In the genomic region with DNA sequence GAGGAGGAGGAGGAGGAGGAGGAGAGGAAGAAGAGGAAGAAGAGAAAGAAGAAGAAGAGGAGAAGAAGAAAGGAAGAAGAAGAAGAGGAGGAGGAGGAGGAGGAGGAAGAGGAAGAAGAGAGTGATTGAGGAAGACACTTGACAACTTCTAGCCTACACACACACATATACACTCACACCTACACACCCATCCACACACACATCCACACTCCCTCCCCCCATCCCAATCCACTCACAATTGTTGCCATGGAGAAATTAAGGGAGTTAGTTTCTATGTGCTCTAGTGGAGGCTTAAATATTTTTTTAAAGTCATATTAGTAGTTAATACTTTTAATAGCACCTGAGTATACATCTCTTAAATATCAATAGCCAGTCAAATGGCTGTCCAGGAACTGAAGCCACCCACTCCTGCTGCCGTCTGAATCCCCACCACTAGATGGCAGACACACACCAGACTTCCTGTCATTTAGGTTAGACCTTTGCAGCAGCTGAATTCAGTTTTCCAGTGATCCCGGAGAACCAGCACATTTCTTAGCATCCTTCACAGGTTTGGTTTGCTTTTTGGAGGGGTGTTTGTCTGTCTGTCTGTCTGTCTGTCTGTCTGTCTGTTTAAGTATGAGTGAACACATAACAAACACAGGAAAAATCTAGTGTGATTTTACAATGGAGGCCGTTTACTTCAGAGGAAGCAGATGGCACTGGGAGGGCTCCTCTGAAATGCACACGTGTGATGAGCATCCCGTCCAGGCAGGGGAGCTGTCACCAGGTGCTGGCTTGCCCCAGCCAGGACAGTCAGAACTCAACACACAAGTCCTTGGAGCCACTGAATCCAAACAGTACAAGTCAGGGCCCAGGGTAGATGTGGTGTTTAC, we compare ENCODE assay signal across 8 mouse cellular contexts.
A peak's percentile ranks its signal among the peaks of the same experiment; 100 is the strongest.
DNase-seq lines count a peak whose midpoint lies in the region; ATAC-seq lines count a peak whose summit lies in the region.

No protein-coding gene starts in this region.

- intact Hi-C loops in left cerebral cortex, postnatal 10 days (cut with DNase I) = loop anchor here (2.0 to 5.0 kb wide), 2 partner anchors 87 to 116 kb away; partner anchors contain the start of gene Tmco1

- no peaks in the 10 kb centered on the region for H3K9me3 ChIP-seq in intestine, embryonic 14.5 days (ENCODE audit: control insufficient read depth, low read length)

- no peak overlapping the region for H3K27ac ChIP-seq in intestine, embryonic 14.5 days (ENCODE audit: low read depth)

- H3K4me3 ChIP-seq in intestine, embryonic 14.5 days (ENCODE audit: low read depth, low read length) = no peak overlapping the region

- H3K27me3 ChIP-seq in intestine, embryonic 14.5 days (replicated peaks; ENCODE audit: control insufficient read depth, insufficient read depth, low read length) = no peaks in the 10 kb centered on the region

- WGBS in intestine, embryonic 14.5 days = 4% methylated on average over 5 of the region's 5 CpGs

- peak; percentile 54 for ATAC-seq in intestine, embryonic 14.5 days (replicated peaks; ENCODE audit: low FRiP score, low TSS enrichment, low read depth)

- H3K9ac ChIP-seq in intestine, embryonic 14.5 days (ENCODE audit: low read length) = no peak overlapping the region

- DNase-seq in T-cell, adult 2 months (ENCODE audit: low spot score) = peak; percentile 65
- peak; percentile 90 to 93 for DNase-seq in cerebellum, postnatal 25 days
- DNase-seq in gastrocnemius, adult 18-20 months (ENCODE audit: low spot score) = peak; percentile 85
- peak; percentile 95 for DNase-seq in intestine, embryonic 14.5 days (ENCODE audit: low spot score)
- DNase-seq in left cerebral cortex, postnatal 10 days (ENCODE audit: extremely low spot score in 1 of 2, low spot score in 2 of 2) = peak; percentile 82 to 83
- DNase-seq in mesoderm, embryonic 11.5 days (ENCODE audit: low read depth, low spot score) = peak; percentile 84
- DNase-seq in right cerebral cortex, postnatal 36 days (ENCODE audit: low spot score in 2 of 2) = peak; percentile 73 to 81
- DNase-seq in urinary bladder, postnatal 4 days (ENCODE audit: low spot score in 2 of 2) = peak; percentile 65 to 85

- H3K4me2 ChIP-seq in intestine, embryonic 14.5 days (ENCODE audit: low read length) = no peak overlapping the region

- H3K36me3 ChIP-seq in intestine, embryonic 14.5 days (ENCODE audit: control insufficient read depth, insufficient read depth, low read length) = peaks cover 16% of the 10 kb centered on the region

- no peaks in the 10 kb centered on the region for H3K4me1 ChIP-seq in intestine, embryonic 14.5 days (replicated peaks; ENCODE audit: control insufficient read depth, insufficient read depth, low read length)
